9 mouse cellular contexts compared by ENCODE assay signal in the genomic region with DNA sequence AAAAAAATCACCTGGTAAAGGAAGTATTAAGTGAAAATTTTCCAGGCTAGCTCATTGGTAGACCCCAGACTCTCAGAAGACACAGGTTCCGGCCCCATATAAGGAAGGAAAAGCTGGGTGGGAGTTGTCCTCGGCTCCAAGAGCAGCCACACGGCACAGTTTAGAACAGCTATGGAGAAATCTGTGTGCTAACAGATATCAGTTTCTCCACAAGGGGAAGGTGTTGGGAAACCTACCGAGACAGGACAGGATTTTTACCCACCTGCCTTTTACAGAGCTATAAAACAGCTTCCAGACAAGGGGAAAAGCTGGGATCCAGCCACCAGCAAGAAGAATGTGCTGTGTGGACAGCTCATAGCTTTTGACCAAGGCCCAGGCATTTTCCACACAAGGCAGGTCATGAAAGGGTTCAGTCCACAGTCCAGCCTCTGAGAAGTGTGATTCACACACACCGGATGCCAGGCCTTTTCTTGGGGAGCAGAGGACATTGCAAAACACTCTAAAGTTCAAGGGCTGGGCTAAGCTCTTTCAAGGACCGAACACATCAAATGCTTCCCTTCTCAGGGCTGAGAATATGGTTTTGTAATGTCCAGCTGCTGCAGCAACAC. TPM values are rescaled to one million over a fixed set of nuclear protein-coding genes. Genes with fewer than 3 reads are reported as not detected.
DNase-seq lines count a peak whose midpoint lies in the region; ATAC-seq and TF ChIP-seq lines count a peak whose summit lies in the region.
"Had no signal": no experiment of that assay in that cellular context is flagged by ENCODE, and none has a peak within 500 bp of the region (broad histone marks: within the 10 kb centered on the region; RNA-seq: fewer than 3 reads in every experiment).

No protein-coding gene starts in this region.

- H3K9me3 ChIP-seq in forebrain, embryonic 16.5 days (ENCODE audit: control insufficient read depth, low read length) = no peaks in the 10 kb centered on the region
- no peaks in the 10 kb centered on the region for H3K9me3 ChIP-seq in forebrain, postnatal 0 days (ENCODE audit: low read length)
- H3K9me3 ChIP-seq in neural tube, embryonic 15.5 days (replicated peaks) = no peaks in the 10 kb centered on the region

- no peak overlapping the region for H3K27ac ChIP-seq in forebrain, embryonic 16.5 days (ENCODE audit: low read length)
- H3K27ac ChIP-seq in forebrain, postnatal 0 days (ENCODE audit: low read depth, low read length) = no peak overlapping the region
- H3K27ac ChIP-seq in neural tube, embryonic 15.5 days (replicated peaks) = no peak overlapping the region

- no peak overlapping the region for H3K4me3 ChIP-seq in forebrain, embryonic 16.5 days (replicated peaks; ENCODE audit: low read length)
- H3K4me3 ChIP-seq in forebrain, postnatal 0 days (ENCODE audit: low read depth, low read length) = no peak overlapping the region
- no peak overlapping the region for H3K4me3 ChIP-seq in neural tube, embryonic 15.5 days (replicated peaks)

- H3K27me3 ChIP-seq in forebrain, embryonic 16.5 days (replicated peaks; ENCODE audit: control insufficient read depth, insufficient read depth, low read length) = no peaks in the 10 kb centered on the region
- no peaks in the 10 kb centered on the region for H3K27me3 ChIP-seq in forebrain, postnatal 0 days (ENCODE audit: insufficient read depth, low read length)
- no peaks in the 10 kb centered on the region for H3K27me3 ChIP-seq in neural tube, embryonic 15.5 days (replicated peaks)

- no peaks in the 10 kb centered on the region for H3K36me3 ChIP-seq in forebrain, embryonic 16.5 days (ENCODE audit: control insufficient read depth, insufficient read depth)
- H3K36me3 ChIP-seq in forebrain, postnatal 0 days (ENCODE audit: insufficient read depth) = no peaks in the 10 kb centered on the region
- H3K36me3 ChIP-seq in neural tube, embryonic 15.5 days = no peaks in the 10 kb centered on the region

- H3K9ac ChIP-seq in forebrain, embryonic 16.5 days (replicated peaks; ENCODE audit: low read depth, low read length) = no peak overlapping the region
- H3K9ac ChIP-seq in forebrain, postnatal 0 days = no peak overlapping the region
- H3K9ac ChIP-seq in neural tube, embryonic 15.5 days (replicated peaks) = no peak overlapping the region

- ATAC-seq in forebrain, embryonic 16.5 days = no peak
- ATAC-seq in forebrain, postnatal 0 days = no peak
- ATAC-seq in neural tube, embryonic 15.5 days (ENCODE audit: low FRiP score) = no peak

- peaks cover 4% of the 10 kb centered on the region; the same call in 1 of the 2 replicates for H3K4me1 ChIP-seq in forebrain, embryonic 16.5 days (replicated peaks; ENCODE audit: control insufficient read depth, insufficient read depth, low read length)
- H3K4me1 ChIP-seq in forebrain, postnatal 0 days (ENCODE audit: insufficient read depth) = no peaks in the 10 kb centered on the region
- H3K4me1 ChIP-seq in neural tube, embryonic 15.5 days = no peaks in the 10 kb centered on the region

- no peak overlapping the region for H3K4me2 ChIP-seq in forebrain, embryonic 16.5 days (ENCODE audit: low read length)
- no peak overlapping the region for H3K4me2 ChIP-seq in forebrain, postnatal 0 days (ENCODE audit: low read depth)
- no peak overlapping the region for H3K4me2 ChIP-seq in neural tube, embryonic 15.5 days

- peak; percentile 89 for DNase-seq in Muller cell, postnatal 12 days (ENCODE audit: inconsistent ontology term)
- peak; percentile 79 for DNase-seq in adrenal gland, postnatal 10 days
- DNase-seq in kidney, adult 18-20 months = peak; percentile 77
- peak; percentile 72 to 81 for DNase-seq in lung, postnatal 4 days
- no peak for DNase-seq in forebrain, postnatal 0 days

- no peak for TF ChIP-seq CTCF in forebrain, postnatal 0 days (IDR thresholded peaks at IDR 0.05; ENCODE audit: low read depth)

- WGBS in forebrain, embryonic 16.5 days = 85% methylated on average over 6 of the region's 6 CpGs
- WGBS in forebrain, postnatal 0 days = 68% methylated on average over 6 of the region's 6 CpGs
- WGBS in neural tube, embryonic 15.5 days = 74% methylated on average over 6 of the region's 6 CpGs

RNA-seq across cellular contexts. Expression of gene Fblim1, which starts 32.4 kb away (rescaled TPM):
- total RNA-seq in adrenal gland, postnatal 10 days (2021) = 10 to 100 TPM; 14.8 to 21.6 TPM
- polyA plus RNA-seq in forebrain, embryonic 16.5 days (2015; fragmentation: Nextera tagmentation; extraction: Ambion mirVana) = 18.8 and 27.8 TPM in 2 replicates
- total RNA-seq in forebrain, postnatal 0 days (2014; rRNA removed) = 20.8 and 22.3 TPM in 2 replicates
- polyA plus RNA-seq in forebrain, postnatal 0 days (2015; fragmentation: Nextera tagmentation; extraction: Ambion mirVana) = 24.9 and 26.1 TPM in 2 replicates
- 31.0 and 32.2 TPM in 2 replicates for polyA plus RNA-seq in neural tube, embryonic 15.5 days (2015; fragmentation: Nextera tagmentation; extraction: Ambion mirVana)

RNA-seq across cellular contexts. Expression of gene Spen, which starts 35.1 kb away (rescaled TPM):
- total RNA-seq in adrenal gland, postnatal 10 days (2021) = 10 to 100 TPM; 36.6 to 55.2 TPM
- polyA plus RNA-seq in forebrain, embryonic 16.5 days (2015; fragmentation: Nextera tagmentation; extraction: Ambion mirVana) = 16.0 and 19.1 TPM in 2 replicates
- 21.7 and 24.7 TPM in 2 replicates for total RNA-seq in forebrain, postnatal 0 days (2014; rRNA removed)
- polyA plus RNA-seq in forebrain, postnatal 0 days (2015; fragmentation: Nextera tagmentation; extraction: Ambion mirVana) = 6.0 and 10.7 TPM in 2 replicates
- polyA plus RNA-seq in neural tube, embryonic 15.5 days (2015; fragmentation: Nextera tagmentation; extraction: Ambion mirVana) = 13.4 and 13.7 TPM in 2 replicates

RNA-seq across cellular contexts. Expression of gene Tmem82, which starts 45.0 kb away (rescaled TPM):
- 1 to 10 TPM; 7.9 to 9.5 TPM for total RNA-seq in adrenal gland, postnatal 10 days (2021)
- polyA plus RNA-seq in forebrain, embryonic 16.5 days (2015; fragmentation: Nextera tagmentation; extraction: Ambion mirVana) = 0.13 and 0.19 TPM in 2 replicates
- 0.33 and 0.54 TPM in 2 replicates for total RNA-seq in forebrain, postnatal 0 days (2014; rRNA removed)
- polyA plus RNA-seq in forebrain, postnatal 0 days (2015; fragmentation: Nextera tagmentation; extraction: Ambion mirVana) = 0.21 and 0.24 TPM in 2 replicates
- polyA plus RNA-seq in neural tube, embryonic 15.5 days (2015; fragmentation: Nextera tagmentation; extraction: Ambion mirVana) = 0.18 and 0.88 TPM in 2 replicates

RNA-seq across cellular contexts. Expression of gene Slc25a34, which starts 50.2 kb away (rescaled TPM):
- 10 to 100 TPM; 36.1 to 39.2 TPM for total RNA-seq in adrenal gland, postnatal 10 days (2021)
- 0.08 TPM in 1 of 2 replicates, not detected in the other for polyA plus RNA-seq in forebrain, embryonic 16.5 days (2015; fragmentation: Nextera tagmentation; extraction: Ambion mirVana)
- 4.0 and 4.8 TPM in 2 replicates for total RNA-seq in forebrain, postnatal 0 days (2014; rRNA removed)
- 0.72 and 1.1 TPM in 2 replicates for polyA plus RNA-seq in forebrain, postnatal 0 days (2015; fragmentation: Nextera tagmentation; extraction: Ambion mirVana)
- 0.10 and 0.28 TPM in 2 replicates for polyA plus RNA-seq in neural tube, embryonic 15.5 days (2015; fragmentation: Nextera tagmentation; extraction: Ambion mirVana)
- polyA plus RNA-seq: embryonic facial prominence, embryonic 11.5 days; neural tube, embryonic 11.5 days had no signal
